Mouse (Mus musculus) stomach, embryonic 16.5 days (tissue): ENCODE data around the gene Srsf7. TPM values are rescaled to one million over a fixed set of nuclear protein-coding genes. Genes with fewer than 3 reads are reported as not detected.
"Not testable (repeated sequence)": the region's sequence is repeated elsewhere in the genome, so short reads cannot be mapped to it uniquely, and the experiment has no call there.

Experiments
- ATAC-seq: fragments of 200-750 bp; cut with Nextera tagmentation; 2 replicates; pipeline ENCODE4 v1.8.0; 2017; ENCODE audit warnings: moderate number of reproducible peaks, moderate TSS enrichment; ENCODE audit not compliant: insufficient read depth, low FRiP score
- H3K27ac ChIP-seq: fragments of 300-500 bp; sonication (generic); 2 replicates; pipeline ENCODE4 v1.5.1; 2014; ENCODE audit warnings: low read length
- H3K27me3 ChIP-seq: fragments of 300-500 bp; sonication (generic); 2 replicates; pipeline ENCODE4 v1.6.1; 2014; ENCODE audit warnings: low read length, control low read depth, mixed read lengths; ENCODE audit not compliant: control insufficient read depth, insufficient read depth
- H3K36me3 ChIP-seq: fragments of 300-500 bp; sonication (generic); 2 replicates; pipeline ENCODE4 v1.6.1; 2014; ENCODE audit warnings: low read length; ENCODE audit not compliant: control insufficient read depth, insufficient read depth
- H3K4me1 ChIP-seq: fragments of 300-500 bp; sonication (generic); 2 replicates; pipeline ENCODE4 v1.6.1; 2014; ENCODE audit warnings: low read length, control low read depth, mixed read lengths; ENCODE audit not compliant: control insufficient read depth, insufficient read depth
- H3K4me2 ChIP-seq: fragments of 300-500 bp; sonication (generic); 2 replicates; pipeline ENCODE4 v1.6.1; 2014; ENCODE audit warnings: low read depth, low read length, mixed read lengths
- H3K4me3 ChIP-seq: fragments of 300-500 bp; sonication (generic); replicated peaks from 2 replicates; pipeline ENCODE4 v1.5.1; 2014; ENCODE audit warnings: mild to moderate bottlenecking, low read length
- H3K9ac ChIP-seq: fragments of 300-500 bp; sonication (generic); 2 replicates; pipeline ENCODE4 v1.6.1; 2014; ENCODE audit warnings: low read length
- H3K9me3 ChIP-seq: fragments of 300-500 bp; sonication (generic); replicated peaks from 2 replicates; pipeline ENCODE4 v1.6.1; 2016; ENCODE audit warnings: low read length, control low read depth; ENCODE audit not compliant: control insufficient read depth
- WGBS: fragments of 180-500 bp; shearing (Covaris S2); extraction: QIAGEN DNeasy Blood & Tissue Kit; methylation state at CpG from one replicate; pipeline ENCODE4 v1.1.7; 2014; 5-methylcytosine and 5-hydroxymethylcytosine counted together
- polyA plus RNA-seq: library from polyadenylated mRNA; unstranded; fragments of >200 nt; fragmentation: Nextera tagmentation; extraction: Ambion mirVana; gene quantifications from 2 replicates; pipeline ENCODE4 v1.2.1, GENCODE M21; 2015

Srsf7 gene
- polyA plus RNA-seq, 1 experiment from 2014 or later: 480 TPM

DNA sequence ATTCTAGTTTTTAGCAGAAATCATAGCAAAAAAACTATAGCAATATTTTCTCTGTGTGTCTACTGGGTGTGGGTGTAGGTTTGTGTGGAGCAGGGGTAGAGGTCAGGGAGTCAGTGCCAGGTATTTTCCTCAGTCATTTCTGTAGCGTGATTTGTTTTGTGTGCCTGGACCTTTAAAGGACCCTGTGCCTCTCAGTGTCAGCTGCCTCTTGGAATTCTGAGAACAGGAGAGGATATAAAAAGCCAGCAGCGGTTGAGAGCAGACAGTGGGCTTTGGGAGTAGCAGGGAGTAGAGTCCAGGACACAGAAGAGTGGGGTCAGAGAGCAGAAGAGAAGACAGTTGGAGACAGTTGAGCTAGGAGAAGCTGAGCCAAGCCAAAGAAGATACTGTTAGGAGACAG lies 13.0 kb upstream of the Srsf7 start:
- no peak overlapping the region for H3K27ac ChIP-seq
- H3K9me3 ChIP-seq: no peaks in the 10 kb centered on the region
- 63% methylated on average over 2 of the region's 2 CpGs for WGBS
- no peak overlapping the region for H3K9ac ChIP-seq
- H3K4me3 ChIP-seq: no peak overlapping the region
- no peaks in the 10 kb centered on the region for H3K27me3 ChIP-seq
- no peaks in the 10 kb centered on the region for H3K4me1 ChIP-seq
- no peak overlapping the region for H3K4me2 ChIP-seq
- ATAC-seq: no peak
- no peaks in the 10 kb centered on the region for H3K36me3 ChIP-seq

- H3K9ac ChIP-seq, H3K4me2 ChIP-seq, H3K9me3 ChIP-seq, ATAC-seq, H3K27me3 ChIP-seq, H3K4me1 ChIP-seq, H3K36me3 ChIP-seq, H3K27ac ChIP-seq, H3K4me3 ChIP-seq: not testable (repeated sequence)
- 88% methylated on average over 4 of the region's 4 CpGs for WGBS
Observed at GRCm38 (mm10) chr17:80213998-80214397, 6.9 kb upstream of the Srsf7 start.

GRCm38 (mm10) chr17:80206301-80206670 lies 821 bp downstream of the Srsf7 start:
- peak overlapping the region; percentile 99 for H3K27ac ChIP-seq
- ATAC-seq: peak; percentile 56; the same call in 1 of the 2 replicates
- H3K27me3 ChIP-seq: no peaks in the 10 kb centered on the region
- H3K4me1 ChIP-seq: 0 out of 2 replicates have a peak, but pooled peaks cover 6% of the 10 kb centered on the region
- H3K4me2 ChIP-seq: peak overlapping the region; percentile 84
- no peaks in the 10 kb centered on the region for H3K9me3 ChIP-seq
- under 1% methylated on average over 36 of the region's 36 CpGs for WGBS
- peak overlapping the region; percentile 95 for H3K4me3 ChIP-seq
- H3K9ac ChIP-seq: peak overlapping the region; percentile 98
- peaks cover 10% of the 10 kb centered on the region for H3K36me3 ChIP-seq

DNA sequence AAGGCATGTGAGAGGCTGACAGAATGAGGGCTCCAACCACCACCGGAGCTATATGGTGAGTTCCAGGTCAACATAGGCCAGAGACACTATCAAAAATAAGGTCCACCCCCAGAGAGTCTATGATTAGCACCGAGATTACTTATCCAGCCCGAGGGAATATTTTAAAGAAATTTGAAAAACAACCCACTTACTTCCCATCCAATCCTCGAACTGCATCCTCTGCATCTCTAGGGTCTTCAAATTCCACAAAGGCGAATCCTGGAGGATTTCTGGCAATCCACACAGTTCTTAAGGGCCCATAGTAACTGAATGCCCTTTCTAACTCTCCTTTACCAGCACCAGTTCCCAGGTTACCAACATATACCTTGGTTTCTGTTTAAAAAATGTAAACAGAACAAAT lies 1.4 kb downstream of the Srsf7 start:
- peak overlapping the region; percentile 98 for H3K9ac ChIP-seq
- no peak overlapping the region; the same call in 1 of the 2 replicates for H3K27ac ChIP-seq
- no peaks in the 10 kb centered on the region for H3K9me3 ChIP-seq
- H3K4me2 ChIP-seq: peak overlapping the region; percentile 84
- WGBS: 5% methylated on average over 5 of the region's 5 CpGs
- H3K36me3 ChIP-seq: peaks cover 10% of the 10 kb centered on the region
- H3K27me3 ChIP-seq: no peaks in the 10 kb centered on the region
- H3K4me3 ChIP-seq: peak overlapping the region; percentile 95
- H3K4me1 ChIP-seq: 0 out of 2 replicates have a peak, but pooled peaks cover 6% of the 10 kb centered on the region
- ATAC-seq: no peak

GRCm38 (mm10) chr17:80199160-80199778 lies 7.8 kb downstream of the Srsf7 start:
- Histone ChIP-seq H3K27ac (no peak overlapping the region), H3K4me2 (no peak overlapping the region), H3K9me3 (no peaks in the 10 kb centered on the region), H3K9ac (no peak overlapping the region), H3K36me3 (peaks cover 15% of the 10 kb centered on the region), H3K4me1 (no peaks in the 10 kb centered on the region), H3K27me3 (no peaks in the 10 kb centered on the region), H3K4me3 (no peak overlapping the region)
- no peak for ATAC-seq
- WGBS: 88% methylated on average over 3 of the region's 3 CpGs

DNA sequence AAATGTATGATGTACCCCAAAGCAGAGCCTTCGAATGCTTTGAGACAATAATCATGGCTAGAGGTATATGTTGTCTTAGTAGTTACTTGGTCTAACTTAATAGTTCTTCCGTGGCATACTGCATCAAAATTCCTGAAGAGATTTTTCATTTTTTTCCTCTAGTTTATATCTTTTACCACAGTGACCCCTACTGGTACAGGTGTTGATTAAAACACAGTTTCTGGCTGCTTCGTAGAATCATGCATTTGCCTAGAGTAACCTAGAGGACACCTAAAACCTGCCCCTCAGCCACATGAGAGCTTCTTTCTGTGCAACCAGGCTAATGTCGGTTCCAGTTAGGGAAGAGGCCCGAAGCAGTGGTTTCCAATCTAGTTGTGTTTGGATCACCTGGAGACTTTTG lies 14.0 kb downstream of the Srsf7 start:
- H3K4me1 ChIP-seq: no peaks in the 10 kb centered on the region
- WGBS: 66% methylated on average over 5 of the region's 5 CpGs

GRCm38 (mm10) chr17:80183615-80184014 lies 23.5 kb downstream of the Srsf7 start:
- Histone ChIP-seq H3K9ac (no peak overlapping the region), H3K36me3 (no peaks in the 10 kb centered on the region), H3K4me3 (no peak overlapping the region), H3K4me2 (no peak overlapping the region), H3K4me1 (no peaks in the 10 kb centered on the region), H3K27ac (no peak overlapping the region), H3K9me3 (no peaks in the 10 kb centered on the region), H3K27me3 (no peaks in the 10 kb centered on the region)
- WGBS: 76% methylated on average over 10 of the region's 10 CpGs
- no peak for ATAC-seq

More for the DNA sequence above, 14.0 kb downstream of the Srsf7 start:
- H3K9ac ChIP-seq: no peak overlapping the region
- H3K27ac ChIP-seq: no peak overlapping the region
- H3K4me2 ChIP-seq: no peak overlapping the region
- no peaks in the 10 kb centered on the region for H3K27me3 ChIP-seq
- H3K9me3 ChIP-seq: no peaks in the 10 kb centered on the region; the same call in 1 of the 2 replicates
- H3K4me3 ChIP-seq: no peak overlapping the region
- ATAC-seq: no peak
- H3K36me3 ChIP-seq: 0 out of 2 replicates have a peak, but pooled peaks cover 5% of the 10 kb centered on the region

- H3K4me3 ChIP-seq: no peak overlapping the region
- no peak overlapping the region for H3K27ac ChIP-seq
- no peaks in the 10 kb centered on the region for H3K27me3 ChIP-seq
- no peak overlapping the region for H3K4me2 ChIP-seq
- H3K4me1 ChIP-seq: no peaks in the 10 kb centered on the region
- H3K36me3 ChIP-seq: no peaks in the 10 kb centered on the region
- ATAC-seq: no peak
- no peak overlapping the region for H3K9ac ChIP-seq
- H3K9me3 ChIP-seq: no peaks in the 10 kb centered on the region
Observed at GRCm38 (mm10) chr17:80180468-80180867, 26.6 kb downstream of the Srsf7 start.

GRCm38 (mm10) chr17:80179959-80180358 lies 27.1 kb downstream of the Srsf7 start:
- H3K4me3 ChIP-seq: no peak overlapping the region
- no peaks in the 10 kb centered on the region for H3K36me3 ChIP-seq
- H3K4me2 ChIP-seq: no peak overlapping the region
- H3K9ac ChIP-seq: no peak overlapping the region
- ATAC-seq: peak; percentile 56; the same call in 1 of the 2 replicates
- H3K27ac ChIP-seq: no peak overlapping the region
- 1% methylated on average over 6 of the region's 6 CpGs for WGBS
- H3K9me3 ChIP-seq: no peaks in the 10 kb centered on the region
- H3K4me1 ChIP-seq: no peaks in the 10 kb centered on the region
- no peaks in the 10 kb centered on the region for H3K27me3 ChIP-seq
